Mouse (Mus musculus): ENCODE results near the gene Sfxn4.
A peak's percentile ranks its signal among the peaks of the same experiment; 100 is the strongest.
"Not testable (repeated sequence)": the region's sequence is repeated elsewhere in the genome, so short reads cannot be mapped to it uniquely, and the experiment has no call there.

Sfxn4 gene

DNA sequence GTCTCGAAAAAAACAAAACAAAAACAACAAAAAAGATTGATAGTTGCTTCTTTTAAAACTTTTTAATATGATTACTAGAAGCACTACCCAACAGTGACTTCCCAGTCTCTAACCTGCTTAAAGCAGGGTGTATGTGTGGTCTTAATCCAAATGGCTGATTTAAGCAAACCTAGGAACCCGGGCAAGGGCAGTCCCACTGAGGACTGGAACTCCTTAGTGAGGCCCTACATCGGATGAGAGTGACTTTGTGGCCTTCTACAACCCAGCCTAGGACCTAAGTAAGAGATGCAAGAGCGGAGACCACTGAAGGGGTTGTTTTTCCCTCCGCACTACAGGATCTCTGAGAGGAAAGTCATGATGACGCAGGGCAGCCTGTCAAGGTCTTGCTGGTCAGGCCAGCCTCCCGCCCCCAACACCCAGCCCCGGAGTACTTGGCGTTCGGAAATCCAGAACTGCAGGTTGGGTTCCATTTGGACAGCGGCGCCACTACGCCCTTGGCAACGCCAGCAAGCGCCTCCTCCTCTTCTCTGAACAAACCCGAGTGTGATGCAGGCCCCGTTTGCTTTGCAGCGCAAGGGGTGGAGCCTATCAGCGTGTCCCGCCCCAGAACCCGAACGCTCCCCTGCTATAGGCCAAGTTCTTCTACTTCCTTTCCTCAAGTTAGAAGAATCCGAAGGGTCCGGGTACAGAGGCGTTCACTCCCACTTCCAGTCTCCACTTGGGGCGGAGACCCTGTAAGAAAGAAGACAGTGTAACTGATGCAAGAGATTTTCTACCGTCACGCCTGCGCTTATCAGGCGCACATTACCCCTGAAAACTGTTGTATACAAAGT, at the start of gene Sfxn4:
TSS of gene Sfxn4 (minus strand) at position 612 of the 833 bp plus-strand sequence.
- DNase-seq (ENCODE audit: low read depth, low spot score), result peak; percentile 56

DNA sequence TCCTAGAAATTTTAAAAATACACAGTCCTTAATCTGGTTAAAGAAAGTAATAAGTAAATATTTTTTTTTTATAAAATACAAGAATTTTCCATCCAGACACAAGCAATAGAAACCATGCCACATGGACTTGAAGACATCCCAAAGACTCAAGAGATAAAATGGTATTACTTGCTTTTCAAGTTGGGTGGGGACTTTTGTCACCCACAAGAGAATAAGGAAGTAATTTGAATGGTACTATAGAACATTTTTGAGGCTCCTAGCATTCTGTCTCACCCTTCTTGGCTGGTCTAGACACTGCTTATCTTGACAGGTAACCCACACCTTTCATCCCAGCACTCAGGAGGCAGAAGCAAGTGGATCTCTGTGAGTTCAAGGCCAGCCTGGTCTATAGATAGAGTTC, 49.0 kb upstream of the Sfxn4 start:
- no peak for DNase-seq (ENCODE audit: low read depth, low spot score)

GRCm38 (mm10) chr19:60905477-60905876, 44.2 kb upstream of the Sfxn4 start:
- DNase-seq (ENCODE audit: low read depth, low spot score), result no peak

- DNase-seq (ENCODE audit: low read depth, low spot score), result no peak
Measured at GRCm38 (mm10) chr19:60903971-60904370, 42.7 kb upstream of the Sfxn4 start.

- DNase-seq (ENCODE audit: low read depth, low spot score), result no peak
Measured at GRCm38 (mm10) chr19:60903139-60903538, 41.9 kb upstream of the Sfxn4 start.

- DNase-seq (ENCODE audit: low read depth, low spot score), result no peak
Measured at GRCm38 (mm10) chr19:60895251-60895880, 34.1 kb upstream of the Sfxn4 start.

DNA sequence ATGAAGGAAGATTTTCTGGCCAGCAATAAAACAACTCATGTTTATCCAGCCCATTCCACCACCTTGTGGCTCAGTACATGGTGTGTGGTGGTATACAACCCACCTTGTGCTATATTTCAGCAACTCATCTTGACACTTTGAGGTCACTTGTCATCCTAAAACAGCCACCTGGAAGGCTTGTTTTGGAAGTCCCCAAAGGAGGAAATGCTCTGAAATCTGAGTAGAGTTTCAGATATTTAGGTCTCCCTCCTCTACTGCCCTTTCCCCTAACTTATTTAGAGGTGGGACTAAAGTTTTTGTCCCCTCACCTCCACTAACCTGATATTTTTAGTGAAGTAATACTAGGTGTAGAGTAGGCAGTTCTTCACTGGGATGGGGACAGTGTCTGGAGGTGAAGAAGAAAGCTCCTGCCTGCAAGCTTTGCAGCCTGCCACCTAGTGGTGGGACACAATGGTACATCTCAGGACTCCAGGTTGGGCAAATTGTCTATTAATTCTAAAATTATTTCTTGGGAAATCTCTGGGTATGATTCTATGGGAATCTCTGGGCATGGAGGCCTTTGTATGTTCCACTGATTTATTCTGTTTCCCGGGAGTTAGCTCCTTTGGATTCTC, 30.8 kb upstream of the Sfxn4 start:
- no peak for DNase-seq (ENCODE audit: low read depth, low spot score)

- DNase-seq (ENCODE audit: low read depth, low spot score), result no peak
Measured at GRCm38 (mm10) chr19:60891123-60891470, 29.8 kb upstream of the Sfxn4 start.

DNA sequence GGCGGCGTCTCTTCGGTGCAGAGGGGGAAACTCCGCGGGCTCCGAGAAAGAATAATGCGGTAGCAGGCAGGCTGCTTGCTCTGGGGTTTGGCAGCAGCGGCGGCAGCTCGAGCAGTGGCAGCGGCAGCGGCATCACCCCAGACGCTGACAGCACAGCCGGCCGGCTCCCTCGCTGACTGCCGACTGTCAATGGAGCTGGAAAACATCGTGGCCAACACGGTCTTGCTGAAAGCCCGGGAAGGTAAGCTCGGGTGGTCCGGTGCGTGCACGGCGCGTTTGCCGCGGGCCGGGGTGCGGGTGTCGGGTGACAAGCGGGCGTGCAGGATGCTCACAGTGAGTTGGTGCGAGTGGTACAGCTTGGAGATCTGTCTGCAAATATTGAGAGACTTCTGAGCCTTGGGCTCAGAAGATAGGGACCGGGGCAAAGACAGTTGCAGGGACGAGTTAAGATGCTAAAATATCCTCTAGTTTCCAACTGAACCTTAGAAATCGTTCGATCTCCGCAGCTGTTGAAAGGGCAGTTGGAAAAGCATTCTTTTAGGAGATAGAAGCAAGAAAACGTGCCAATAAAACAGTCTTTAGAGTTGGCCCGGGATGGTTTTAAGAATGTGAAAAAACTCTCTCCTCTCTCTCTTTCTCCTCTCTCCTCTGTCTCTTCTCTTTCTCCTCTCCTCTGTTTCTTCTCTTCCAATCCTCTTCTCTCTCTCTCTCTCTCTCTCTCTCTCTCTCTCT, 29.3 kb upstream of the Sfxn4 start:
- DNase-seq (ENCODE audit: low read depth, low spot score), result no peak

- DNase-seq (ENCODE audit: low read depth, low spot score), result peak; percentile 86
Measured at GRCm38 (mm10) chr19:60889714-60890315, 28.5 kb upstream of the Sfxn4 start, which contains the start of gene Grk5. Gene Grk5, plus strand, starts transcription at chr19:60889749.

- no peak for DNase-seq (ENCODE audit: low read depth, low spot score)
Measured at GRCm38 (mm10) chr19:60889101-60889713, 27.9 kb upstream of the Sfxn4 start.

GRCm38 (mm10) chr19:60887637-60888036, 26.4 kb upstream of the Sfxn4 start:
- DNase-seq (ENCODE audit: low read depth, low spot score), result no peak

DNA sequence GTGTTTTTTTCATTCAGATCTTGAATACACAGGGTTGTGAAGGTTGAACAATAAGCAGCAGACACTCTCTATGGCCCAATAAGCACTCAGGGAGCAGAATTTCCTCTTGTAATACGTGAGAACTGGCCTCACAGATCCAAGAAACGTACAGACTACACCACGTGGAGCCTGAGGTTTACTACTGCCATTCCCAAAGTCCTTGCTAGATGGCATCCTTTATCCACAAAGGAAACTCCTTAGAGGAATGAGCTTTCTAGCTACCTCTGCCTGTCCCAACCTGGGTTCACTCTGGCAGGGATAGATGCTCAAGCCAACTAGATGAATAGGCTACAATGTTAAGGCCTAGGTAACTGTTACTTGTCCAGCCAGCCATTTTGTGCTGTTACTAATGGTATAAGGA, 21.9 kb upstream of the Sfxn4 start:
- no peak for DNase-seq (ENCODE audit: low read depth, low spot score)

- peak; percentile 87 for DNase-seq (ENCODE audit: low read depth, low spot score)
Measured at GRCm38 (mm10) chr19:60874064-60874694, 12.9 kb upstream of the Sfxn4 start, which contains the start of gene Prdx3. Gene Prdx3, minus strand, starts transcription at chr19:60874556.

GRCm38 (mm10) chr19:60873501-60873900, 12.2 kb upstream of the Sfxn4 start:
- no peak for DNase-seq (ENCODE audit: low read depth, low spot score)

- no peak for DNase-seq (ENCODE audit: low read depth, low spot score)
Measured at GRCm38 (mm10) chr19:60872272-60872671, 11.0 kb upstream of the Sfxn4 start.

DNA sequence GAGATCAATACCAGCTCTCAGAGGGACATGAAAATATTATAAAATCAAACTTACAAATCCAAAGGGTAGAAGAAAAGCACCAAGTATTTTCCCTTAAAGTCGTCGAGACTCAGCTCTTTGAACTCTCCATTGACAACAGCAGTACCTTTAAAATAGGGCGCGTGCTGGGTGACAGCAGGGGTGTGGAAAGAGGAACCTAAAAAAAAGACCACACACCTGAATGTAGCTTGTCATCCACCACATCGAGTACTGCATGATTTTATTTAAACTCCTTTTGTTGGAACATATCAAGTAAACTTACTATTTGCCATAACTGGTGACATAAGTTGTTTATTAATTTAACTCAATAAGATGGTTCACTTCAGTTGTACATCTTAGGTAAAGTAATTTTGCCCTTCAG, 10.1 kb upstream of the Sfxn4 start:
- DNase-seq (ENCODE audit: low read depth, low spot score), result no peak

DNA sequence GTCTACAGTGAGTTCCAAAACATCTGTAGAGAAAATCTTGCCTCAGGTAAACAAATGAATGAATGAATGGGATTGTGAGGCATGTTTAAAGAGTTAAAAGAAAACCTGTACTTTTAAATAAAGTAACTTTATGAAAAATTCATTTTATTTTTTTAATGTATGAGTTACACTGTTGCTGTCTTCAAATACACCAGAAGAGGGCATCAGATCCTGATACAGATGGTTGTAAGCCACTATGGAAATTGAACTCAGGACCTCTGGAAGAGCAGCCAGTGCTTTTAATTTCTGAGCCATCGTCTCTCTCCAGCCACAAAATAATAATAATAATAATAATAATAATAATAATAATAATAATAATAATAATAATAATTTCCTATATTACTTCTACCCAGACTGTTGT, 9.2 kb upstream of the Sfxn4 start:
- no peak for DNase-seq (ENCODE audit: low read depth, low spot score)

DNA sequence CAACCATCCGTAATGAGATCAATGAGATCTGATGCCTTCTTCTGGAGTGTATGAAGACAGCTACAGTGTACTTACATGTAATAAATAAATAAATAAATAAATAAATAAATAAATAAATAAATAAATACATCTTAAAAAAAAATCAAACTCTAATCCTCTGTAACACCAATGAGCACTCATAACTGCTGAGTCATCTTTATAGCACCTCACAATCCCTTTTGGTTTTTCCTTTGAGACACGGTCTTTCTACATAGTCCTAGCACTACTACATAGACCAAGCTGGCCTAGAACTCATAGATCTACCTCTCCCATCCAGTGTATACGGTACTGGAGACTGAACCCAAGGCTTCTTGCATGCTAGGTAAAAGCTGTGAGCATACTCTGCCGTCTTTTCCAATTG, 4.9 kb upstream of the Sfxn4 start:
- DNase-seq (ENCODE audit: low read depth, low spot score), result not testable (repeated sequence)

- no peak for DNase-seq (ENCODE audit: low read depth, low spot score)
Measured at GRCm38 (mm10) chr19:60845731-60846130, 15.5 kb downstream of the Sfxn4 start.

GRCm38 (mm10) chr19:60843324-60843723, 18.0 kb downstream of the Sfxn4 start:
- no peak for DNase-seq (ENCODE audit: low read depth, low spot score)

All from retina, postnatal 7 days (tissue).